Mouse (Mus musculus): ENCODE results near the gene Cttn.
A peak's percentile ranks its signal among the peaks of the same experiment; 100 is the strongest.

DNA sequence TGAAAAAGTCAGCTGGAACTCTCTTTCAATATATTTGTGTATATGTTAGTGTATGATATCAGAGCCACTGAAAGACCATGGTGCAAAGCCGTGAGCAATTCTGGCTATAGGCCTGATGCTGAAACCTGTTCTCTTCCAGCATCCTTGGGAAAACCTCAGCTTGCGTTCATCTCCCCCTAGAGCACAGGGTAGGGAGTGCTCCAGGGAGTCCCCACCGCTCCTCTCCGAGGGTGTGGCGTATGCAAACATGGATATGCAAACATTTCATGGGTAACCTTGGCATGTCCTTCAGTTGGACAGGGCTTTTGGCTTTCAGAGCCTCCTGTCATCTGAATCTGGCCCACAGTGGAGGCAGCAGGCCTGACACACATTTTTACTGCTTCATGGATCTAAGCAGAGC lies 56.2 kb downstream of the Cttn start:
- TF ChIP-seq CTCF (conservative IDR thresholded peaks at IDR 0.05; ENCODE audit: low read length) (0 out of 2 replicates have a peak, but pooled peaks have one; percentile 6), NANOG (IDR thresholded peaks at IDR 0.05; ENCODE audit: borderline replicate concordance, low read length) (no peak)
